Mouse (Mus musculus): Measurements from ENCODE around the gene S100a16. TPM values are rescaled to one million over a fixed set of nuclear protein-coding genes. Genes with fewer than 3 reads are reported as not detected.
A peak's percentile ranks its signal among the peaks of the same experiment; 100 is the strongest.

S100a16 gene
- total RNA-seq, 2 experiments from 2014 or later = not detected

DNA sequence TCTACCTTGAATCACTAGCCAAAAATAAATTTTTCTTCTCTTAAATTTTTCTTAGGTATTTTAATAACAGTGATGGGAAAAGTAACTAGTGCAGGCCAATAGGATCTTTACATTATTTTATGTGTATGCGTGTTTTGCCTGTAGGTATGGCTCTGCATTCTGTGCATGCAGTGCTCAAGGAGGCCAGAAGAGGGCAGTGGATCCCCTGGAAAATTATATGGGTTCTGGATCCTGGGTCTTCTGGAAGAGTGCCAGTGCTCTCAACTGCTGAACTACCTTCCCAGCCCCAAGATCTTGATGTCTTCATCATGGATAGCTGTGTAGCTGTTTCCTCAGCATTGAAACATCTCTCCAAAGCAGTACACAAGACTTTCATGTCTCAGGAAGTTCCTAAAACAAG is 45.1 kb downstream of the S100a16 start:
- no peak for ATAC-seq (replicated peaks; ENCODE audit: low FRiP score, poor library complexity, severe bottlenecking)

DNA sequence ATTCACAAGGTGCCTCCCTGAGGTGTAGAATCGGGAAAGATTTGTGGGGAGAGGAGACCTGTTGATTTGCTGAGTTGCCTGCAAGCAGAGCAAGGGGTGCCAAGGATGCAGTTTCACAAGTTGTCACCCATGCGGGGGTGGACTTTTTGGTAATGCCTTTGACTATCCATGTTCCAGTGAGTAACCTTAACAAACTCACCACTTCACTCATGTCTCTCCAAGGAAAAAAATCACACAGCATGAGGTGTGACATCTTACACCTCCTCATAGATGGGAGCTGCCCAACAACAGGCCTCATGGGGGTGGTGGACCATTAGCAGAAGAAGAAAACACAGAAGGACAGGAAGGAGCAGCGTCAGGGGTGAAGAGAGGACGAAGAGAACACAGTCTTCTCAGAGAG is 45.5 kb downstream of the S100a16 start:
- no peak for ATAC-seq (replicated peaks; ENCODE audit: low FRiP score, poor library complexity, severe bottlenecking)

DNA sequence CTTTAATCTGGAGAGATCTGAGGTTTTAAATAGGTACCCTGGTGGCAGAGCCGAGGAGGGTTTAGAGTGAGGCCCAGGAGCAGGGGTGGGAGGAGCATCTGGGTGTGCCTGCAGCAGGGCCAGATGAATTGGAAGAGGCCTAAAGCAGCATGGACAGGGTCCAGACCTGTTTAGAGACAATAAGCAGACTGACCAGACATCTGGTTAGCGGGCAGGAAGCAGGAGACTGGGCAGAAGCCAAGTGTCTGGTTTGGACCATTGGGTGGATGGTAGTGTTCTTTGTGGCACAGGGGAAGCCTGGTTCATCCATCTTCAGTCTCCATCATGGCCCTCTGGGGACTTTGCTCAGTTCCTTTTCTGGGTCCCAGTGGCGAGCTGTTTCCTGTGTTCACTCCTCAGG is 46.8 kb downstream of the S100a16 start:
- no peak for ATAC-seq (replicated peaks; ENCODE audit: low FRiP score, poor library complexity, severe bottlenecking)

DNA sequence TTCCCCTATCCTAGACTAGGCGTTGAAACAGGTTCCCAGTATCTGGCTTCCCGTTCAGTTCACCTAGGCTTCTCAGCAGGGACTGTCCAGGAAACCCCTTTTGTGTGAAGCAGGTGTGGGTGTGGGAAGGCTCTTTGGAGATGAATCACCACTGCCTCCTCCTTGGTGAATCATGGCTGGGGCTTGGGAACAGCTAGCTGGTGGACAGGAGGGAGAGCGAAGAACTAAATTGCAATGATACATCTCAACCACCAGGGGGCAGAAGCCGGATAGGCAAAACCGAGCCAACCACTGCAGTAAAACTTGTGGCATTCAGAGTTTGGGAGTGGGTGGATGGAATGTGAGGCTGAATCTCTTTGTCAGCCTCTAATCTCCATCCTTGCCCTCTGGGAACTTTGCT is 48.5 kb downstream of the S100a16 start:
- peak; percentile 73 for ATAC-seq (replicated peaks; ENCODE audit: low FRiP score, poor library complexity, severe bottlenecking)

DNA sequence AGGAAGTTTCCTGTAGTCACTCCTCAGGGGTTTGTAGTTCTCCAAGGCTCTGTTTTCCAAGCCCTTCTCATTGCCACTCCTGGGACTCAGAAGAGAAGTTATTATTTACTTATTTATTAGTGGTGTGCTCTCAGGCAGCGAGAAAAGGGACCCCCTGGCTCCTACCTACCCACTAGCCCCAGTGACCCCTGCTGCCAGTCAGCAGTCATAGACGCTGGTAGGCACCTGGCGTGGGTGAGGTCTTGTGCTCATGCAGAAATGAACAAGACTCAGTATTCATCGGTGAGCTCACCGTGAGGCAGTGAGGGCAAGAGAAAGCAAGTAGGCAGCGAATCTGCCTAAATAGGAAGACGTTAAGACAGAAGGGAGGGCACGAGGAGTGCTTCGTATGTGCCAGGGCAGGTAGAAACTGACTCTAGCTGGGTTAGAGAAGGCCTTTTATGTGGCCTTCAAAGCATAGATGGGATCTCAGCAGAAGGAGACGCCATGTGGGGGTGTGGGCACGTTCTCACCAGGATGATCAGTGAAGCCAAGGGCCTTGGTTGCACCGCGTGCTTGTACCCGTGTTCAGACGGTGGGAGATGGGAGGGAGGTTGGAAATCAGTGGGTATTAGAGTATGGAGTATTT is 49.1 kb downstream of the S100a16 start:
- peak; percentile 17; the same call in 1 of the 2 replicates for ATAC-seq (replicated peaks; ENCODE audit: low FRiP score, poor library complexity, severe bottlenecking)

DNA sequence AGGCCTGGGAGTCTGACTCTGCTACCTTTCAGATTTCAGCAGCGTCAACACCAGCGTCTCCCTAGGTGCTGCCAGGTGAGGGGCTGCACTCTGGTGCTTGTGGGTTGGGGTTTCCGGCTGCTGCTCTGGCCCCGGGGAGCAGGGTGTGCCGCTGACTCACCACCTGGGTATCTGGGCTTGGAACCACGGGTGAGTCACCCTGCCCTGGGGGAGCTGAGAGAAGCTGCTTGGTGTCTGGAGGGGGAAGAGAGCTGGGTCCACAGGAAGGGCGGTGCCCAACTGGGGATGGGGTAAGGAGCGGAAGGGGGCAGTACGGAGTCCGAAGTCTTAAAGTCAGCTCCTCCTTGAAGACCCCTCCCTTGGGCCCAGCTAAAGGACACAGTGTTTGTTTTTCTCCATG is 49.9 kb downstream of the S100a16 start:
- peak; percentile 38; the same call in 1 of the 2 replicates for ATAC-seq (replicated peaks; ENCODE audit: low FRiP score, poor library complexity, severe bottlenecking)

DNA sequence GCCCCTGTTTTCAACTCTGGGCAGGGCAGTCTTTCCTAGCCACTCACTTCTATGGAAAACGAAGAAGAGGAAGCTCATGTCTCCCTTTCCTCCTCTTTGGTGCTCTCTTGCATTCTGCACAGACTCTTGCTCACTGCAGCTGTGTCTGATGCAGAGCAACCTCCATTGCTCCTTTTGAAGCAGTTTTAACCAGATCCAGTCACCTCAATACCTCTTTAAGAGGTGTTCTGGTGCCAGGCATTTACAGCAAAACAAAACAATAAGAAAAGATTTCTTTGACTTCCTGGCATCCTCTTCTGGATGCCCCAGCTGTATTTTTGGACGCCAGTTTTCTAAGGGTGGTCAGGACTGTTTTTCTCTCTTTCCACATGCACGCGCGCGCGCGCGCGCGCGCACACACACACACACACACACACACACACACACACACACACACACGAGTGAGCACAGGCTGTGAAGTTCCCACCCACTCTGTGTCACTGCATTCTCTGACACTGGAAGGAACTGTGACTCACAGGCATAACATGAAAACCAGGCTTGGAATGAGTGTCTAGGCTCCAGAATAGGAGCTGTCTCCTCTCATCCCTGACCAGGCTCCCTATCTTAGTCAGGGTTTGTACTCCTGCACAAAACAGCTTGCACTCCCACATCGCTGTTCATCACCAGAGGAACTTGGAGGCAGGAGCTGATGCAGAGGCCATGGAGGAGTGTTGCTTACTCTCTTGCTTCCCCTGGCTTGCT is 50.5 kb downstream of the S100a16 start:
- ATAC-seq (replicated peaks; ENCODE audit: low FRiP score, poor library complexity, severe bottlenecking) = no peak

DNA sequence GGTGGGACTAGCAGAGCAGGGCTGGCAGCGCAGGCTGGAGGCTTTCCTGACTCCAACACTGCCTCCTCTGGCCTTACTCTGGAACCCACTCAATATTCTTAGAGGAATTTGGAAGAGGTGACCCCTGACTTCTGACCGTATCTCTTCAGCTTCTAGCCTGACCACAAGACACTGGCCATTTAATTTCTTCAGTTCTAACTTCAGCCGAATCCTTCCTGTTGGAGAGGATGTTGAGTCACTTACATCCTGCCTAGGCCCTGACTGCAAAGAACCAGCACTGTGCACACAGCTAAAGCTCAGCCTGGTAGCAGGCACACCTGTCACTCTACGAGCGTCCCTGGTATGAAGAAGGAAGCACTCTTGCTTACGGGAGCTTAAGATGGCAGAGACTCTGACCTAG is 52.3 kb downstream of the S100a16 start:
- ATAC-seq (replicated peaks; ENCODE audit: low FRiP score, poor library complexity, severe bottlenecking) = no peak

DNA sequence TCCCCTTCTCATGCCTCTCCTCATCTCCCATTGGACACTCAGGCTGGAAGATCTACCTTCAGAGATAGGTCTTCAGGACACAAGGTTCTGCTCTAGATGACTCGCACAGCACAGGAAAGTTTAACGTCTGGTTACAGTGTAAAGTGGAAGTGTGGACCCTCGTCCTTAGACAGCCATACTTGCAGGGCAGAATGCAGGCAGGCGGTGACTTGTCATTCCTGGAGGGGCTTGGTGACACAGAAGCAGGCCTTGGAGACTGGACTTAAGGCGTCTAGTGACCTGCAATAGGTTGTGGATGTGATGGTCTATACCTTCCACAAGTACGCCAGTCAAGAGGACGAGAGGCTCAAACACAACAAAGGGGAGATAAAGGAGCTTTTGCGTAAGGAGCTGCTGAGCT is 52.9 kb downstream of the S100a16 start, which contains the start of gene S100a2:
Gene S100a2, plus strand, starts transcription at position 301 of the 400 bp plus-strand sequence.
- no peak for ATAC-seq (replicated peaks; ENCODE audit: low FRiP score, poor library complexity, severe bottlenecking)

Other genes with a start within 250 kb of the S100a16 start
- gene Gatad2b, start 244.1 kb upstream of the S100a16 start, total RNA-seq (2015; ENCODE audit: low replicate concordance) = 51.0 and 65.5 TPM in 2 replicates
- 41.8 and 47.2 TPM in 2 replicates for gene Gatad2b, start 244.1 kb upstream of the S100a16 start, total RNA-seq (2017; ENCODE audit: low replicate concordance)
- not detected in 2 replicates for gene Slc27a3, start 147.3 kb upstream of the S100a16 start, total RNA-seq (2015; ENCODE audit: low replicate concordance)
- 0.68 TPM in 1 of 2 replicates, not detected in the other for gene Slc27a3, start 147.3 kb upstream of the S100a16 start, total RNA-seq (2017; ENCODE audit: low replicate concordance)
- gene Ints3, start 103.6 kb upstream of the S100a16 start, total RNA-seq (2015; ENCODE audit: low replicate concordance) = 6.0 and 6.9 TPM in 2 replicates
- 5.1 and 10.5 TPM in 2 replicates for gene Ints3, start 103.6 kb upstream of the S100a16 start, total RNA-seq (2017; ENCODE audit: low replicate concordance)
- not detected in 2 replicates for gene Npr1, start 71.4 kb upstream of the S100a16 start, total RNA-seq (2015; ENCODE audit: low replicate concordance)
- gene Npr1, start 71.4 kb upstream of the S100a16 start, total RNA-seq (2017; ENCODE audit: low replicate concordance) = 0.84 TPM in 1 of 2 replicates, not detected in the other
- gene Ilf2, start 61.1 kb upstream of the S100a16 start, total RNA-seq (2015; ENCODE audit: low replicate concordance) = 25.9 and 29.9 TPM in 2 replicates
- 37.6 and 44.0 TPM in 2 replicates for gene Ilf2, start 61.1 kb upstream of the S100a16 start, total RNA-seq (2017; ENCODE audit: low replicate concordance)
- gene Snapin, start 46.2 kb upstream of the S100a16 start, total RNA-seq (2015; ENCODE audit: low replicate concordance) = 6.3 and 11.5 TPM in 2 replicates
- 10.7 and 13.4 TPM in 2 replicates for gene Snapin, start 46.2 kb upstream of the S100a16 start, total RNA-seq (2017; ENCODE audit: low replicate concordance)
- 33.0 and 49.1 TPM in 2 replicates for gene Chtop, start 27.8 kb upstream of the S100a16 start, total RNA-seq (2015; ENCODE audit: low replicate concordance)
- 37.8 and 45.3 TPM in 2 replicates for gene Chtop, start 27.8 kb upstream of the S100a16 start, total RNA-seq (2017; ENCODE audit: low replicate concordance)
- 41.3 and 51.2 TPM in 2 replicates for gene S100a1, start 22.9 kb upstream of the S100a16 start, total RNA-seq (2015; ENCODE audit: low replicate concordance)
- 15.3 and 28.6 TPM in 2 replicates for gene S100a1, start 22.9 kb upstream of the S100a16 start, total RNA-seq (2017; ENCODE audit: low replicate concordance)
- gene S100a13, start 22.8 kb upstream of the S100a16 start, total RNA-seq (2015; ENCODE audit: low replicate concordance) = 1.9 and 18.0 TPM in 2 replicates
- 22.4 and 31.6 TPM in 2 replicates for gene S100a13, start 22.8 kb upstream of the S100a16 start, total RNA-seq (2017; ENCODE audit: low replicate concordance)
- not detected in 2 replicates for gene S100a14, start 10.4 kb upstream of the S100a16 start, total RNA-seq (2015; ENCODE audit: low replicate concordance)
- not detected in 2 replicates for gene S100a14, start 10.4 kb upstream of the S100a16 start, total RNA-seq (2017; ENCODE audit: low replicate concordance)
- gene S100a3, start 23.3 kb downstream of the S100a16 start, total RNA-seq (2015; ENCODE audit: low replicate concordance) = 2.5 TPM in 1 of 2 replicates, not detected in the other
- gene S100a3, start 23.3 kb downstream of the S100a16 start, total RNA-seq (2017; ENCODE audit: low replicate concordance) = not detected in 2 replicates
- not detected in 2 replicates for gene S100a2, start 53.0 kb downstream of the S100a16 start, total RNA-seq (2015; ENCODE audit: low replicate concordance)
- gene S100a2, start 53.0 kb downstream of the S100a16 start, total RNA-seq (2017; ENCODE audit: low replicate concordance) = not detected in 2 replicates
- gene Gm42674, start 64.7 kb downstream of the S100a16 start, total RNA-seq (2015; ENCODE audit: low replicate concordance) = not detected in 2 replicates
- not detected in 2 replicates for gene Gm42674, start 64.7 kb downstream of the S100a16 start, total RNA-seq (2017; ENCODE audit: low replicate concordance)
- 64.0 and 136 TPM in 2 replicates for gene S100a4, start 66.5 kb downstream of the S100a16 start, total RNA-seq (2015; ENCODE audit: low replicate concordance)
- 89.5 and 104 TPM in 2 replicates for gene S100a4, start 66.5 kb downstream of the S100a16 start, total RNA-seq (2017; ENCODE audit: low replicate concordance)
- not detected in 2 replicates for gene S100a5, start 71.3 kb downstream of the S100a16 start, total RNA-seq (2015; ENCODE audit: low replicate concordance)
- gene S100a5, start 71.3 kb downstream of the S100a16 start, total RNA-seq (2017; ENCODE audit: low replicate concordance) = not detected in 2 replicates
- 246 and 247 TPM in 2 replicates for gene S100a6, start 75.6 kb downstream of the S100a16 start, total RNA-seq (2015; ENCODE audit: low replicate concordance)
- 99.2 and 118 TPM in 2 replicates for gene S100a6, start 75.6 kb downstream of the S100a16 start, total RNA-seq (2017; ENCODE audit: low replicate concordance)
- not detected in 2 replicates for gene S100a7a, start 116.8 kb downstream of the S100a16 start, total RNA-seq (2015; ENCODE audit: low replicate concordance)
- not detected in 2 replicates for gene S100a7a, start 116.8 kb downstream of the S100a16 start, total RNA-seq (2017; ENCODE audit: low replicate concordance)
- gene S100a8, start 131.7 kb downstream of the S100a16 start, total RNA-seq (2015; ENCODE audit: low replicate concordance) = 9,516 and 10,353 TPM in 2 replicates
- gene S100a8, start 131.7 kb downstream of the S100a16 start, total RNA-seq (2017; ENCODE audit: low replicate concordance) = 5,136 and 5,692 TPM in 2 replicates
- gene S100a9, start 158.5 kb downstream of the S100a16 start, total RNA-seq (2015; ENCODE audit: low replicate concordance) = 13,871 and 15,956 TPM in 2 replicates
- 4,543 and 6,947 TPM in 2 replicates for gene S100a9, start 158.5 kb downstream of the S100a16 start, total RNA-seq (2017; ENCODE audit: low replicate concordance)
- gene Pglyrp4, start 189.7 kb downstream of the S100a16 start, total RNA-seq (2015; ENCODE audit: low replicate concordance) = 4.8 TPM in 1 of 2 replicates, not detected in the other
- gene Pglyrp4, start 189.7 kb downstream of the S100a16 start, total RNA-seq (2017; ENCODE audit: low replicate concordance) = not detected in 2 replicates
- gene Gm5849, start 240.6 kb downstream of the S100a16 start, total RNA-seq (2015; ENCODE audit: low replicate concordance) = not detected in 2 replicates
- not detected in 2 replicates for gene Gm5849, start 240.6 kb downstream of the S100a16 start, total RNA-seq (2017; ENCODE audit: low replicate concordance)